Mouse (Mus musculus): Measurements from ENCODE around the gene Vmn2r106.

Gene Vmn2r106

DNA sequence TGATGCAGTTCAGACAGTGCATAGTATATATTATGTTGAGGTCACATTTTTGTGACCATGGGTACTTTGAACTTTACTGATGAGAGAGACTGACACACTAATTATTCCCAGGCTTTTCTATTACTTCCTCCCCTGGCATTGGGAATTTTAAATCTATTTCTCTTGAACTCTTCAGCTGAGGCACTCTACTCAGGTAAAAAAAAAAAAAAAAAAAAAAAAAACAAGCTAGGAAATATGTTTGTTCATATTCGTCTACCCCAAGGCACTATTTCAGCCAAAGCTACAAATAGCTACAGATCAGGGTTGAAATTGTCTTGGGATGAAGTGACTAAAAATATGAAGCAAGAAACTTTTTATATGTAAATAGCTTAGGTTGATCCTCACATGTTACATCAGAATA is at the start of gene Vmn2r106:
Vmn2r106 (minus strand) TSS at position 101 of the 400 bp plus-strand sequence.
- DNase-seq (ENCODE audit: low spot score), result no peak

GRCm38 (mm10) chr17:20305790-20306189 is 20.4 kb upstream of the Vmn2r106 start:
- DNase-seq (ENCODE audit: low spot score), result no peak

- DNase-seq (ENCODE audit: low spot score), result no peak
Measured at GRCm38 (mm10) chr17:20286906-20287305, 1.6 kb upstream of the Vmn2r106 start.

- DNase-seq (ENCODE audit: low spot score), result no peak
Measured at GRCm38 (mm10) chr17:20255522-20255921, 29.8 kb downstream of the Vmn2r106 start.

DNA sequence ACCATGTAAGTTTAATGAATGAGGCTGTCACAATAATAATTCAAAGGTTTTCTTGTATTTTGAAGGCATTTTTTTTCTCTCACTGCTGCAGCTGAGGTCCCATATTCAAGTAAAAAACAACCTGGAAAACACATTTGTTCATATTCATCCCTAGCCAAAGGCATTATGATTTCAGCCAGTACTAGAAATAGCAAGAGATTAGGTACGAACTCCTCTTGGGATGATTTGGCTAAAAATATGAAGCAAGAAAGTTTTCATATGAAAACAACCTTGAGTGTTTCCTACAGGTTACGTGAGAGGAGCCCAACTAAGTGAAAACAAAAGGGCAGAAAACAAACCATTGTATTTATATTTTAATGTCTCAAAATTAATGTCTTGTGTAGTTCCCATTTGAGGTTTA is 50.4 kb downstream of the Vmn2r106 start, which contains the start of gene Vmn2r105:
Vmn2r105 (minus strand) TSS at position 101 of the 400 bp plus-strand sequence.
- no peak for DNase-seq (ENCODE audit: low spot score)

All from layer of hippocampus, adult 11-12 months (tissue).